Mouse (Mus musculus) liver, embryonic 14.5 days (tissue): ENCODE measurements around the gene Rxfp2.

Experiments
- CTCF ChIP-seq: IDR thresholded peaks from 2 replicates; pipeline ENCODE4 v1.5.1; 2016; ENCODE audit warnings: antibody characterized with exemption, low read depth, control low read depth
- EP300 ChIP-seq: IDR thresholded peaks from 2 replicates; pipeline ENCODE4 v1.6.1; 2016; ENCODE audit warnings: antibody characterized with exemption, low read depth

- TF ChIP-seq CTCF (no peak), EP300 (no peak)
Observed at GRCm38 (mm10) chr5:149983621-149984020, 34.9 kb upstream of the Rxfp2 start.
